Mouse (Mus musculus): Measurements from ENCODE around the gene Amacr.

Amacr gene

GRCm38 (mm10) chr15:10981377-10982063, at the start of gene Amacr:
TSS of gene Amacr (plus strand) at chr15:10981756.
- peak; percentile 93 for DNase-seq (ENCODE audit: low read depth, low spot score)

GRCm38 (mm10) chr15:10933930-10934329, 47.6 kb upstream of the Amacr start:
- no peak for DNase-seq (ENCODE audit: low read depth, low spot score)

DNA sequence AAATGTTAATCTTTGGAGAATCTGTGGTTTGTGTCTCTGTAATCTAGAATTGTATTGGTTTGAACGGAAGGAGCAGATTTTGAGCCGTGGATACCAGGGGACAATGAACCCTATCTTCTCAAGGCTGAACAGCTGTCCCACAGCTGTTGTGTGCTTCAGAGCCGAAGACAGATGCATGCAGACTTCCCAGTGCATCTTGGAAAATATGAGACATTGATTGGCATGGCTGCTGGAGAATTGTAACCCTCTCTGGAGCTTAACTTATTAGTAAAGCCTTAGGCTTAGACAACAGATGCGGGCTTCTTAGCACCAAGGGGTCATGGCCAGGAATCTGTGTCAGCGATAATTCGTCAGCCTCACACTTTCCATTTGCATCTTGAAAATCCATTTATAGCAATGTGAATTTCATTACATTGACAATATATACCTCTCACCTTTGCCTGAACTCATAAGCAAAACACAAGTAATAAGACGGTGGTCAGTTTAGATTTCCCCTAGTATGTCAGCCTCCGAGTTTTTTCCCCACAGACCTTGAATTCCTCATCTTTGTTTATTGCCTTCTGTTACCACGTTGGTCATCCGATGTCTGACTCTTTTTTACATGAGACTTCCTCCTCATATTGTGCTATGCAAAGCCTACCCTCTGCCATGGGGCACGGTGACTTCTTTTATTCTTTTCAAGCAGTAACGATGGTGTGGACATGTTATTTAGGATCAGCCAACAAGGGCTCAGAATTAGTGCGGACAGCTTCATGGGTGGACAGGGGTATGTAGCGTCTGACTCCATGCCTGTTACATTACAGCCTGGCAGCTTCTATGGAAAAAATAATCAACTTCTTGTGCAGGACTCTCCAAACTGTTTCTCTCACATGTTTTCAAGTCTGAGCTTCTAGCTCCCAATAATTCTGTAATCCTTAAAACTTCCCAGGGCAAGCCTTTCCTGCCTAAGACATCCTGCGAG, 41.1 kb upstream of the Amacr start:
- no peak for DNase-seq (ENCODE audit: low read depth, low spot score)

GRCm38 (mm10) chr15:10941901-10942300, 39.7 kb upstream of the Amacr start:
- no peak for DNase-seq (ENCODE audit: low read depth, low spot score)

- DNase-seq (ENCODE audit: low read depth, low spot score) = no peak
These were observed 33.7 kb upstream of the Amacr start for GRCm38 (mm10) chr15:10947852-10948251.

DNA sequence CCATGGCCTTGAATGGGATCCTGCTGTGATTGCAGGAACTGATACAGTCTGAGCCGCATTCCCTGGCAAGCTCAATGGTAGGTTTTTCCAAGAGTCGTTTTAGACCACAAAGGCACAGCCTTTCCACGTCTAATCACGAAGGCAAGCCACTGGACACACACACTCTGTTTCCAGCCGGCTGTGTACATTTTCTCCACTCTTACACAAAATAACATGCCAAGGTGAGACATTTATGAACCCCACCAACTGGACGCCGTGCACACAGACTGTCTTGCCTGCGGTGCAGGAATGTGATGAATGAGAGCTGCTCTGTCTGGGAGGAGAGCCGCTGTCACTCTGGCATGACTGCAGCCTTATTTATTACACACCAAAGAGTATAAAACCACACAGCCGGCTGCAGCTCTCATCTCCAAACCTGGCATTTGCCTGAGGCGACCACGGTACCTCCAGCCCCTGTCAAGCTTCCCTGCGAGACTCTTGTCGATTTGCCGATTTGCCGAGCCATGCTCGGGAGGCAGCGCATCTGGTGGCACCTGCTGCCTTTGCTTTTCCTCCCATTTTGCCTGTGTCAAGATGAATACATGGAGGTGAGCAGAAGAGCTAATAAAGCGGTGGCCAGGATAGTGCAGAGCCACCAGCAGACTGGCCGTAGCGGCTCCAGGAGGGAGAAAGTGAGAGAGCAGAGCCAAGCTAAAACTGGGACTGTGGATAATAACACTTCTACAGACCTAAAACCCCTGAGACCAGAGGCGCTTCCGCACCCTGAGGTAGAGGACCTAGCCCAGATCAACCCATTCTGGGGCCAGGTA, 29.4 kb upstream of the Amacr start, which contains the start of gene C1qtnf3:
C1qtnf3 (plus strand) TSS at position 382 of the 809 bp plus-strand sequence.
- DNase-seq (ENCODE audit: low read depth, low spot score) = peak; percentile 40

DNA sequence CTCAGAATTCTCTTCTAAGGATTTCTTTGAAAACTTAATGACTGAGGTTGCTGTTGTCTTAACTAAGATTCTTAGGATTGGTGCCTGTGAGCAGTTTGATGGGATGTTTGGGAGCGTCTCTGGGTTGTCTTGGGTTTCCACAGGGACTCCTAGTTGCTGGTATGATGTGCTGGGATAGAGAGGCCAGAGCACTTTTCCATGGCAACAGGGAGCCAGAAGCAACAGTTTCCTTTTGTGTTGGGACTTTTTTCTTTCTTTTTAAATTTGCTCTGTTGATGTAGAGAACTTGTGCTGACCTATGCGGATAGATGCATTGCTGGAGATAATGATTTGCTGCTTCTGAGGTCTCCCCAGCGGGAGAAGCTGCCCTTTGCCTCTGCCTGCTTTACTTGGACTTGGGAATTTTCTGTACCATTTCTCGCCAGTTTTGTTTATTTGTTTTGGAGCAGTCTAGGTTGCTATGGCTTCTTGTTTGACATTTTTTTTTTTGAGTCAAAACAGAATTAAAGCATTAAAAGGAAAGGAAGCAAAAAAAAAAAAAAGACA, 28.7 kb upstream of the Amacr start:
- DNase-seq (ENCODE audit: low read depth, low spot score) = no peak

DNA sequence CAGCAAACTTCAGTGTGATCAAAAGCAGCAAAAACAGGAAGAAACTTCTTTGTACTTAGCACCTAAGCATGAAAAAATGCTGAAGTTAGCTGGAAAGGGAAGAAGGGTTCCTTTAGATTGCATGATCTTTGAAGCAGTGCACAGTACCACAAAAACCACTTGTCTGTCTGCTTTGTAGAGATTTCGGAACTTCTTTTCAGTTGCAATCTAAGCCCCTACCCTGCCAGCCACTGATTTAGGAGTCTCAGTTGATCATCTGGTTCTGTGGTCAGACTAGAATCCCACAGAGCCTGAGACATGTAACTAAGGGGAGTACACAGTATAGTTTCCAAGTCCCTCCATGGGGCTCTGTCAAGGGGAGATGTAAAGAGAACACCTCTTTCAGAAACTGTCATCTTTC, 28.1 kb upstream of the Amacr start:
- no peak for DNase-seq (ENCODE audit: low read depth, low spot score)

- DNase-seq (ENCODE audit: low read depth, low spot score) = no peak
These were observed 27.1 kb upstream of the Amacr start for GRCm38 (mm10) chr15:10954381-10955016.

- DNase-seq (ENCODE audit: low read depth, low spot score) = no peak
These were observed 26.4 kb upstream of the Amacr start for GRCm38 (mm10) chr15:10955156-10955555.

DNA sequence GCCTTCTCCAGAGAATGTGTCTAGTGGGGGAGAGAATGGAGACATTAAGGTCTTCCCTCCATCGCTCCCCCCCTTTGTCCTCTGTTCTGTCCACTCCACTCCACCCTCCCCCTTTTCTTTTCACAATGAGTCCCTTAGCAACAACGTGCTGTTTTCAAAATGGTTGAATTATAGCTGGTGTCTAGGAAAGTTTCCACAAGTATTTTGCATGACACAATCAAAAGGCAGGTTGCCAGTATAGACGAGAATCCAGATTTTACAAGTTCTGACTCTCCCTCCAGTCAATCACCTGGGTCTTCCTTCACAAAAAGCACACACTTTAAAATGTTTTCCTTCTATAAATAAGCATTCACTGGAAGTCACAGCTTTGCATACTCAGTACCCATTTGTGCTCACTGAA, 24.9 kb upstream of the Amacr start:
- DNase-seq (ENCODE audit: low read depth, low spot score) = no peak

GRCm38 (mm10) chr15:10959277-10960026, 22.1 kb upstream of the Amacr start:
- no peak for DNase-seq (ENCODE audit: low read depth, low spot score)

- no peak for DNase-seq (ENCODE audit: low read depth, low spot score)
These were observed 21.3 kb upstream of the Amacr start for GRCm38 (mm10) chr15:10960267-10960666.

GRCm38 (mm10) chr15:10962601-10963000, 19.0 kb upstream of the Amacr start:
- no peak for DNase-seq (ENCODE audit: low read depth, low spot score)

DNA sequence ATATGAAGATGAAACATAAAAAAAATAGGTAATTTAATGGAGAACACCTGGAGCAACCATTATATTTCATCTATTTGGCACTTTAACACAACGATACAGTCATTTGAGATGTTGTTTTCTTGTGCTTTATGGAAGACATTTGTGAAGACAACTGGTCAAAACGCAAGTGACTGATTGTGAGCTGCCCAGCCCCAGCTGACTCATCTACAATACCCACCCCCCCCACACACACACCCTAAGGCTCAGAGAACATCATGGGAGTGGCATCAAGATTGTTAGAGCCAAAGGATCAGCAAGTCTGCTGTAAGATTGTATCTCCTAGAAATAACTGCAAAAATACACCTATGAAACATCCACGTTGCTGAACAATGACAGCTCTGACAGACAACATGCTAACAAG, 12.1 kb upstream of the Amacr start:
- DNase-seq (ENCODE audit: low read depth, low spot score) = no peak

DNA sequence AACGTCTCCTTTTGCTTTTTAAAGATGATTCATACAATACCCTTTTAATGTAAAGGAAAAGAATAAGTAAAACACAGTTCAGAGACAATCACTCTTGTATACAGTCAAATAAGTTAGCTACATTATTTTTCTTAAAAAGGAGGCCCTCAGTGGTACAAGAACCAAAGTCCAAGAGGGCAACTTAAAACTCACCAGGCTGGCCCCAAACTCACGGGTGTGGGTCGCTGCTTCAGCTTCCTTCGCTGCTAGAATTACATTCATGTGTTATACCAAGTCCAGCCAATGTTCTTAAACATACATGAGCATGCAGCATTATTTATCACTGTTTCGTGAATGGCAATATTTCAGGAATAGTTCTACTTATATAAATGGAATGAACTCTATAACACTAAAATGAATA, 10.8 kb upstream of the Amacr start:
- no peak for DNase-seq (ENCODE audit: low read depth, low spot score)

DNA sequence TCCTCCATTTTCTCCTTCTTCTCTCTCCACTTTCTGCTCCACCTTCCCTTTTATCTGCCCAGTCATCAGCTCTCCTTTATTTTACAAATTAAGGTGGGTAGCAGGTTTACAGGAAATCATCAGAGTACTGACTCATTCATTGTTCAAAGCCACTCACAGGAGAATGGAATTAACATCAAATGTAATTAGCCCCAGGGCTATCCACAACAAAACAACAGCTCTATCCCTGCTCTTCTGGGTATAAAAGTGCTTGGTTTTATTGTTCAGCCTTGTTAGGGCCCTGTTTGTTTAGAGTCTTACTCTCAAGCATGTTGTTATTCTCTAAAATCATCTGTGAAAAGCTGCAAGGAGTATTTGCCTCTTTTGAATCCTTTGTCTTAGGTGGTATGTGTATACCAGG, 4.4 kb upstream of the Amacr start:
- DNase-seq (ENCODE audit: low read depth, low spot score) = no peak

GRCm38 (mm10) chr15:10980712-10981111, 844 bp upstream of the Amacr start:
- no peak for DNase-seq (ENCODE audit: low read depth, low spot score)

GRCm38 (mm10) chr15:10982064-10982435, 494 bp downstream of the Amacr start:
- DNase-seq (ENCODE audit: low read depth, low spot score) = no peak

DNA sequence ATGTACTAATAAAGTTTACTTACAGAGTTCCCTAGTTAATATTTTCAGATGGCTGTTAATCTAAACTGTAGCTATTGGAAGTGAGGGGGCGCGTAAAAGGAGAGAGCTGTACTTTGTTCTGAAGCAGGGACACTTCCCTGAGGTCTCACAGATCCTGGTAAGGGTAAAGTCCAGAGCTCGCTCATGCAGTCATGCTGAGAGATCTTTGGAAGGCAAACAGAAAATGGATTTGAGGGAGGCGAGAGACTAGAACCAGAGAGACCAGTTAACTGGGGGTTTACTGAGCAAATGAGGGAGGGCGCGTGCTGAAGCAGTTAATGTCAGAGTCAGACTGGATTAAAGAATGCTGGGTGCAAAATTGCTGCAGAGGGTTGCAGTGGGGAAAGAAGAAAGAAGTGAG, 4.2 kb downstream of the Amacr start:
- no peak for DNase-seq (ENCODE audit: low read depth, low spot score)

Data from embryo, embryonic 11.5 days (tissue).